Mouse (Mus musculus): ENCODE results near the gene Zdhhc3.

- TF ChIP-seq POLR2A (IDR thresholded peaks at IDR 0.05; ENCODE audit: low read depth, low read length) (no peak), CTCF (conservative IDR thresholded peaks at IDR 0.05; ENCODE audit: insufficient read depth, insufficient read length, low read depth, low read length) (no peak)
Observed at GRCm38 (mm10) chr9:123024201-123024600, 88.8 kb downstream of the Zdhhc3 start.

Measured in kidney, adult 2 months (tissue).